Mouse (Mus musculus) ZHBTc4 (cell line): ENCODE measurements around the gene H2-Q4.
"Not testable (repeated sequence)": the region's sequence is repeated elsewhere in the genome, so short reads cannot be mapped to it uniquely, and the experiment has no call there.

ENCODE experiments used
- DNase-seq: peaks from one replicate; pipeline ENCODE4 v3.0.0-alpha.2; 2011; ENCODE audit warnings: low read depth, low spot score

H2-Q4 gene

GRCm38 (mm10) chr17:35420206-35420810 lies 40.9 kb downstream of the H2-Q4 start:
- DNase-seq = peak; percentile 77

GRCm38 (mm10) chr17:35421331-35421730 lies 41.9 kb downstream of the H2-Q4 start:
- DNase-seq = not testable (repeated sequence)

- not testable (repeated sequence) for DNase-seq
These were observed 42.9 kb downstream of the H2-Q4 start for GRCm38 (mm10) chr17:35422360-35422759.

- not testable (repeated sequence) for DNase-seq
These were observed 43.9 kb downstream of the H2-Q4 start for GRCm38 (mm10) chr17:35423131-35423810.

- DNase-seq = not testable (repeated sequence)
These were observed 44.7 kb downstream of the H2-Q4 start for GRCm38 (mm10) chr17:35424106-35424505.

- DNase-seq = peak; percentile 77
These were observed 45.4 kb downstream of the H2-Q4 start, which contains the start of gene H2-Q6 for GRCm38 (mm10) chr17:35424624-35425416. Gene H2-Q6 (plus strand): TSS chr17:35424850.

- peak; percentile 74 for DNase-seq
These were observed 46.1 kb downstream of the H2-Q4 start for GRCm38 (mm10) chr17:35425474-35425873.

GRCm38 (mm10) chr17:35428883-35429282 lies 49.5 kb downstream of the H2-Q4 start:
- not testable (repeated sequence) for DNase-seq

GRCm38 (mm10) chr17:35430671-35431070 lies 51.3 kb downstream of the H2-Q4 start:
- not testable (repeated sequence) for DNase-seq

GRCm38 (mm10) chr17:35432167-35432566 lies 52.8 kb downstream of the H2-Q4 start:
- not testable (repeated sequence) for DNase-seq

- peak; percentile 87 for DNase-seq
These were observed 55.4 kb downstream of the H2-Q4 start for GRCm38 (mm10) chr17:35434836-35435235.
